Mouse (Mus musculus) brain, embryonic 14.5 days (tissue): ENCODE measurements around the gene Ccnj.

Experiments used
- CTCF ChIP-seq: fragments of 200-500 bp; IDR thresholded peaks from 2 replicates; pipeline ENCODE4 v1.5.1; 2012; ENCODE audit warnings: inconsistent platforms, mild to moderate bottlenecking, moderate library complexity, borderline replicate concordance; ENCODE audit not compliant: insufficient read depth, insufficient read length; ENCODE audit errors: extremely low read depth
- POLR2A ChIP-seq: fragments of 200-500 bp; IDR thresholded peaks from 2 replicates; pipeline ENCODE4 v1.6.1; 2012; ENCODE audit warnings: mild to moderate bottlenecking, inconsistent platforms, borderline replicate concordance; ENCODE audit not compliant: poor library complexity, insufficient read depth, insufficient read length, severe bottlenecking; ENCODE audit errors: extremely low read depth

- TF ChIP-seq CTCF: no peak
- no peak for TF ChIP-seq POLR2A
Measured at GRCm38 (mm10) chr19:40809858-40810257, 21.2 kb upstream of the Ccnj start.
